Mouse (Mus musculus): Measurements from ENCODE around the gene Gatb.

DNA sequence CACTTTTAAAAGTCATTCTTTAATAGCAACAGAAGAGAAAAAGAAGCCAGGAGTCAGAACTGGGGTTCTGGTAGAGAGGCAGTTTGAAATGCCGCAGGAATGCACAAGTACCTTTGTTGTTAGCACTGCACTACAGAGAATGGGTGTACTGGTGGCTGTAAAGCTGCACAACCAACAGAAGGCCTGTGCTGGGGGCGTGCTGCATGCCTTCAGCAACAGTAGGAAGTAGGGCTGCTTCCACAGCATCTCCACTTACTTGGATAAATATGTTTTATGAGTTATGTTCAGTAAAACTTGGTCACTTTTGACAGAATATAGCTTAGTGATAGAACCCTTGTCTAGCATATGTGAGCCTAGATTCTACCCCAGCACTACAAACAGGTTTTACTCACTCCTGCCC is 33.8 kb downstream of the Gatb start:
- TF ChIP-seq FLI1 (IDR thresholded peaks at IDR 0.05; ENCODE audit: low read length) (no peak), GATA1 (IDR thresholded peaks at IDR 0.05; ENCODE audit: borderline replicate concordance, low read length) (no peak)
